Mouse (Mus musculus) cerebellum, adult 11-12 months (tissue): ENCODE measurements around the gene Sec63.

Experiments
- DNase-seq: peaks from one replicate; pipeline ENCODE4 v3.0.0; 2022

Gene Sec63

DNA sequence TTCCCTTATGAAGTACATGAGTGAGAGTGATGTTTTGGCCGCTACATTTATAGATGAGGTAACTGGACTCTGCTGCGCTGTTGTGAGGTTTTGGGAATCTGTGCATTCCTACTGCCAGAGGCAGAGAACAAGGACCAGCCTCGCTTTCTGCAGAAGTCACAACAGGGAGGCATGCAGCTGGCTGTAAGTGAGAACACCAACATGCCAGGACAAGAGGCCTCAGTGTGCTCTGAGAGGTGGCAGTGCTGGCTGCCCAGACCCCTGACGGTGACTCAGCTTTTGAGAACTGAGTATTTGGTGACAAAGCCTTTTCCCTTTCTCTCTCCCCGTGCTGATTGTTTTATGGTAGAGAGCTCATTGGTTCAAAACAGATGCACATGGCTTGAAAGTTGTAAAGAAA lies 103.4 kb downstream of the Sec63 start:
- no peak for DNase-seq

DNA sequence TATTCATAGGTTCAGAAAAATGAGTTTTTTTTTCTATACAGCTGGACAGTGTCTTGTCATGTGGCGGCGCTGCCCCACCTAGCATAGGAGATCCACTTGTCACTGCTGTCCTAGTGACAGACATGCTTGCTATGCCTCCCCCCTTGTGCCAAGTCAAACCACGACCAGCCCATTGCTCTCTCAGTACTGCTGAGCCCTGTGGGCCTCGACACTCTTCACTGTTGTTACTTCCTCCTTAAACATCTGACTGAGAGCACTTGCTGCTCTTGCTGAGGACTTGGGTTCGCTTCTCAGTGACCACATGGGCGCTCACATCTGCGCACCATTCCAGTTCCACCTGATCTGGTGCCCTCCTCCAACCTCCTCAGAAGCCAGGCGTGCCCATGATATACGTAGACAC lies 107.1 kb downstream of the Sec63 start:
- DNase-seq, result no peak

DNA sequence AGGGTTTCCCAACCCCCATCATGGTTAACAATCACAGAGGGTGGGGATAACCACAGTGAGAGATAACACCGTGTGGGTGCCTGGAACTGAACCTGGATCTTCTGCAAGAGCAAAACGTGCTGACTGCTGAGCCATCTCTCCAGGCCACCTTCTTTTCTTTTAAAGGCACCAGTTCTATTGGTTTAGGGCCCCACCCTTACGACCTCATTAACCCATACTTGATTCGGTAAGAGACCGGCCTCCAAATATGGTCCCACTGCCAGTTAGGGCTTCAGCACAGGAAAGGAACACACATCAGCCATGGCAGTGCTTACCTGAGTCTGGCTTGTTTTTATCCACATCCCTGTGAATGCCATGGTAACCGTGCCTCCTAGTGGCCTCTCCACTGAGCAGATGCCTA lies 108.2 kb downstream of the Sec63 start:
- no peak for DNase-seq

DNA sequence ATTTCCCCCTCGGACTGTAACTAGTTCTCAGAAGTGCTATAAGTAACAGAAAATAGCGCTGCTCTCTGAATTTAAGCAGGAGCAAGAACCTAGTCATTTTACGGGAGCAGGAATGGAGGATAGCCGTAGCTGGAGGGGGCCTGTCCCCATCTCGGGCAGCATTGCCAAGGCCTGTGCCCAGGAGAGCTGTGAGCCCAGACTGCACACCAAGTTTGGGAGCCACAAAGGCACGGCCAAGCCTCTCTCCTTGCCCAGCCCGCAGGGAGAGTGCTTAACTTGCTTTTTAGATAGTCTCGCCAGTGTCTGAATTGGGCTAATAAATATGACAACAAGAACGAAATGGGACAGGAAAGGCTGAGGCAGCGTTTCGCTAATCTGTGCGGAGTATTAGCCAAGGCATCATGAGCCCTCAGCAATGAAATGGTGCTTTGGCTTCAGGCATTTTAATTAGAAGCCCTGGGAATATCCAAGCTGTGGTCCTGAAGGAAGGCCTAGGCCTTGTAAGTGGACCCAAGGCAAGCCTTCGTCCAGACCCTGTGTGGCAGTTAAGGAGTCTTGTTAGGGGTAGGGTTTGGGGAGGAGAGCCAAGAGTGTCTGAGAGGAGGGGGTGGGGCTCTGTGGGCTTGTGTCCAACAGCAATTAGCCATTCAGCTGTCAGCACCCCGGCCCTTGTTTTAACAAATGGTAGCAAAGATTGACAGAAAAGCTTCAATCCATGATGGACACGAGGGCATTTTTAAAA lies 111.1 kb downstream of the Sec63 start:
- DNase-seq, result no peak

DNA sequence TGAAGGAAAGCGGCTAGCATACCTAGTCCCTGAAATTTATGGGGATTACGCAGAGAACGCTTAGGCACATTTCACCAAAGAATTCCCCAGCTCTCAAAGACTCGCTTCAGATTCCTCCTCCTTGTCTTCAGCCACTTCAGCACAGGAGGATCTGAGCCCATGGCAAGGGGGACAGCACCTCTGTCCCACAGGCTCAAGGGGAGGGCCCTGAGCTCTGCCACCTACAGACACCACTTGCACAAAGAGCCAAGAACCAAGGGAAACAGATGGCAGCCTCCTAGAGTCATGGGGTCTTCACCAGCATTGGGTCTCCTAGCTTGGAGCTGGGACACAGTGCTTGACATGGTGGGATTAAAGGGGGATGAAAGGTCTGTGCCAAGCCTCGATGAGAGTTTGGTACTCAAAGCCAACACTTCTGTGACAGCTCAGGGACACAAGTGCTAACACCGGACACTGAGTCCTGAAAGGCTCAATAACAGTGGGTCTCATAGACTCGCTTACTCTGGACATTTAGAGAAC lies 111.8 kb downstream of the Sec63 start:
- DNase-seq, result no peak

DNA sequence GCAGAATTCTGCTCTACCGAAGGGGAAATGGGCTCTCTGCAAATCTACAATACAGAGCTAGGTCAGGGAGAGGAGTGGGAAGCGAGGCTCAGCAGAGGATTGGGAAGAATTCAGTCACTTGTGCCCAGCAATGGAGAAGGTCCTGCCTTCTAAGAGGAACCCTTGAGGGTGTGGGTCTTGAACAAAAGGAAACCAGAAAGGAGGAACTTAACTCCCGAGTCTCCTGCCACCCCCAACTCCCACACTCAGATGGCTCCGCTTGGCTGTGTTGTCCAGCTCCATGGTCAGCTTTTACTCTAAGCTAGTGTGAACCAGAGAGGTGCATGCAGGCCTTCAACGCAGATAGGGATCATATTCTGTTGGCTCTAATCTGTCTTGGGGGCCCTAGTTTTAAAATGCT lies 114.9 kb downstream of the Sec63 start:
- DNase-seq, result no peak

DNA sequence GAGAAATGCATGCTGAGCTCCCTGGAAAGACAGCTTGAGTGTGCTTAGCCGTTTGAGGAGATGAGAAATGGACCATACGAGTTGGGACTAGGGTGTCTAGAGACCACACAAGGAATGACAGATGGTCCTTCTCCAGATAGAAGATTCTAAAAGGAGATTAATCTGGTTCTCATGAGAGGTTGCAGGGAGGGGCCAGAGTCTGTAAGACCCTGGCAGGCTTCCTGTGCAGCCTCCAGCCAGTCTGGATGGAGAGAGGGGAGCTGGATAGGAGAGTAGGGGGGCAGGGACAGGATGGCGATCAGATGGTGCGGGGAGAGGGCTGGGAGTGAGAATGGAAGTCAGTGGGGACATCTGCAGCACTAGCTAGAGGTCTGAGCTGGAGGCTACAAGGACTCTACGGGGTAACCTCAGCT lies 118.0 kb downstream of the Sec63 start:
- DNase-seq, result no peak

DNA sequence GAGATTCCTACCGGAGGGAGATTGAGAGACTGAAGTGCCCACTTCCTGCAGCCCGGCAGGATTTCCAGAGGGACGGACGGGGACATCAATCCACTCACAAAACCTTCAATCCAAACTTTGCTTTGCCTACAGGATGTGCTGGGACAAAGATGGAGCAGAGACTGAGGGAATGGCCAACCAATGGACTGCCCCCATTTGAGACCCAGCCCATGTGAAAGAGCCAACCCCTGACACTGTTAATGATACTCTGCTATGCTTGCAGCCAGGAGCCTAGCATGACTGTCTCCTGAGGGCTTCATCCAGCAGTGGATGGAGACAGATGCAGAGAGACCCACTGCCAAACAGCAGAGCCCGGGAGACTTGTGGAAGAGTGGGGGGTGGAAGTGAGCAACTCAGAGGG lies 118.4 kb downstream of the Sec63 start:
- DNase-seq, result no peak
